Mouse (Mus musculus) heart, postnatal 0 days (tissue): ENCODE measurements around the gene Phlda1. TPM values are rescaled to one million over a fixed set of nuclear protein-coding genes. Genes with fewer than 3 reads are reported as not detected.

ENCODE experiments used
- ATAC-seq: fragments of 200-750 bp; cut with Nextera tagmentation; 2 replicates; pipeline ENCODE4 v1.8.0; 2017; ENCODE audit warnings: low read depth, moderate number of reproducible peaks, moderate library complexity; ENCODE audit not compliant: insufficient read depth
- DNase-seq: peaks from one replicate; pipeline ENCODE4 v3.0.0-alpha.2; 2016; ENCODE audit warnings: low spot score
- H3K27ac ChIP-seq: fragments of 300-500 bp; sonication (generic); 2 replicates; pipeline ENCODE4 v1.5.1; 2014; ENCODE audit warnings: low read depth, mild to moderate bottlenecking
- H3K27me3 ChIP-seq: fragments of 300-500 bp; sonication (generic); 2 replicates; pipeline ENCODE4 v1.6.1; 2014; ENCODE audit warnings: low read length, mixed read lengths; ENCODE audit not compliant: control insufficient read depth, insufficient read depth
- H3K36me3 ChIP-seq: fragments of 300-500 bp; sonication (generic); replicated peaks from 2 replicates; pipeline ENCODE4 v1.6.1; 2014; ENCODE audit warnings: low read length, mixed read lengths; ENCODE audit not compliant: control insufficient read depth, insufficient read depth
- H3K4me1 ChIP-seq: fragments of 300-500 bp; sonication (generic); 2 replicates; pipeline ENCODE4 v1.6.1; 2014; ENCODE audit warnings: antibody characterized with exemption; ENCODE audit not compliant: control insufficient read depth, insufficient read depth
- H3K4me2 ChIP-seq: fragments of 300-500 bp; sonication (generic); 2 replicates; pipeline ENCODE4 v1.6.1; 2014; ENCODE audit warnings: low read depth, mild to moderate bottlenecking, low read length, moderate library complexity
- H3K4me3 ChIP-seq: fragments of 300-500 bp; sonication (generic); 2 replicates; pipeline ENCODE4 v1.5.1; 2014; ENCODE audit warnings: low read depth, low read length
- H3K9ac ChIP-seq: fragments of 300-500 bp; sonication (generic); replicated peaks from 2 replicates; pipeline ENCODE4 v1.6.1; 2014; ENCODE audit warnings: low read depth, low read length, mixed read lengths
- H3K9me3 ChIP-seq: fragments of 300-500 bp; sonication (generic); replicated peaks from 2 replicates; pipeline ENCODE4 v1.6.1; 2016; ENCODE audit warnings: low read length; ENCODE audit not compliant: control insufficient read depth
- CTCF ChIP-seq: IDR thresholded peaks from 2 replicates; pipeline ENCODE4 v1.5.1; 2016; ENCODE audit warnings: antibody characterized with exemption, control low read depth, low read depth
- EP300 ChIP-seq: IDR thresholded peaks from 2 replicates; pipeline ENCODE4 v1.6.1; 2016; ENCODE audit warnings: antibody characterized with exemption, low read depth
- WGBS: fragments of 180-500 bp; shearing (Covaris S2); extraction: QIAGEN DNeasy Blood & Tissue Kit; methylation state at CpG from one replicate; pipeline ENCODE4 v1.1.7; 2014; 5-methylcytosine and 5-hydroxymethylcytosine counted together
- polyA plus RNA-seq: library from polyadenylated mRNA; unstranded; fragments of >200 nt; fragmentation: Nextera tagmentation; extraction: Ambion mirVana; gene quantifications from 2 replicates; pipeline ENCODE4 v1.2.1, GENCODE M21; 2015
- total RNA-seq: library from RNA; depleted of rRNA; stranded (reverse); fragments of >200 nt; gene quantifications from 2 replicates; pipeline ENCODE4 v1.2.3, GENCODE M21; 2014; ENCODE audit warnings: low replicate concordance

The Phlda1 gene
- total and polyA plus RNA-seq, 2 experiments from 2014 or later = 3.0 to 26.3 TPM

DNA sequence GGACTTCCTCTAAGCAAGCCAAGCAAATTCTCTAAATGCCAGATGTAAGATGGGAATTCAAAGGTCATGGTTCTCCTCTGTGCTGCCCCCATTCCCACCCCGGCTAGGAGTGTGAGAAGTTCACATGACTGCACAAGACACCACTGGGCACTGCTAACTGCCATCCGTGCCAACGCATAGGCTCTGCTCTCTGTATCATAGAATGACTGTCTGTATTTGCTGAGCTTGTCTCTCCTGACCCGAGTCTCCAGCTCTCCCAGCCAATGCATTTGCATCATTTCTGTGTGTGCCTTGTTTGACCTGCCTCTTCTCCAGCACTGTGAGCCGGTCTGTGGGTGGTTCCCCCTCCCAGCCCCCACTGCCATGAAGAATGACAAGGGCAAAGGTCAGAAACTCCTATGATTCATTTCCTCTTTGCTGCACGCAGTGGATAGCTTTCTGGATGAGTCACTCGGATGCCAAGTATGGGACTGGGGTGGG lies 37.7 kb downstream of the Phlda1 start:
- Histone ChIP-seq H3K4me1 (peaks cover 26% of the 10 kb centered on the region), H3K4me2 (no peak overlapping the region), H3K4me3 (no peak overlapping the region), H3K27me3 (no peaks in the 10 kb centered on the region), H3K36me3 (no peaks in the 10 kb centered on the region), H3K27ac (peak overlapping the region; percentile 31), H3K9ac (no peak overlapping the region), H3K9me3 (no peaks in the 10 kb centered on the region)
- ATAC-seq = peak; percentile 48
- TF ChIP-seq CTCF (no peak), EP300 (no peak)
- peak; percentile 52 for DNase-seq
- WGBS = 9% methylated on average over 7 of the region's 7 CpGs

DNA sequence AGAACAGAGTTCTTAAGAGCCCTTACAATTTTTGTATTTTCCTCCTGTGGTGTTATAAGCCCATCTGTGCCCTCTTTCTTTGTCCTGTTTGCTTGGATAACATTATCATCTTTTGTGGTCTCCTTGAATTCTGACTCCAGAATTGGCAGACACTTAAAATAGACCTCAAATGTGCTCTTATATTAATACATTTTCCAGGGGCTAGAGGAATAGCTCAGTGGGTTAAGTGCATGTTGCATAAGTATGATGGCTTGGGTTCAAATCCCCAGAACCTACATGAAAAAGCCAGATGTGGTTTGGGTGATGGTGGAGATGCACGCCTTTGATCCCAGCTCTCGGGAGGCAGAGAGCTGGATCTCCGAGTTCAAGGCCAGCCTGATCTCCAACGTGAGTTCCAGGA lies 38.2 kb downstream of the Phlda1 start:
- no peak for TF ChIP-seq EP300
- TF ChIP-seq CTCF = no peak
- WGBS = 75% methylated on average over 4 of the region's 4 CpGs
- Histone ChIP-seq H3K4me2 (no peak overlapping the region), H3K27me3 (no peaks in the 10 kb centered on the region), H3K36me3 (no peaks in the 10 kb centered on the region), H3K4me1 (peaks cover 25% of the 10 kb centered on the region), H3K27ac (peak overlapping the region; percentile 31; the same call in 1 of the 2 replicates), H3K4me3 (no peak overlapping the region), H3K9me3 (no peaks in the 10 kb centered on the region), H3K9ac (no peak overlapping the region)
- ATAC-seq = no peak
- DNase-seq = no peak

DNA sequence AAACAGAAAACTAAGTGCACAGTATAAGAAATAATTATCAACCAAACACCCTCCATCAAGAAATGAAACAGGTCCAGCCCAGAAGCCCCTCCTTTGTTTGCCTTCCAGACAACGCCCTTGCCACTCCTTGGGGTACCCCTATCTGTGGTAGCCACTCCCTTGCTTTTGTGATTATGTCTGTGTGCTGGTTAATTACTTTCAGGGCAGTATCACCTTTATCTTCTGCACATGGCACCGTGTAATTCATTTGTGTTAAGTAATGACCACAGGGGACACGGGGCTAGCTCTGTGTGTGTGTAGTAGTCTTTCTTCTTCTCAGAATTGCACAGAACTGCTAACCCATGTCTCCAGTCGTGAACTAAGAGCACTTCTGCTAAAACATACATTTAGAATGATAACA lies 39.6 kb downstream of the Phlda1 start:
- Histone ChIP-seq H3K4me2 (no peak overlapping the region), H3K27me3 (no peaks in the 10 kb centered on the region), H3K4me3 (no peak overlapping the region), H3K36me3 (no peaks in the 10 kb centered on the region), H3K9ac (no peak overlapping the region), H3K9me3 (no peaks in the 10 kb centered on the region), H3K27ac (no peak overlapping the region), H3K4me1 (peaks cover 22% of the 10 kb centered on the region)
- DNase-seq (no peak), ATAC-seq (no peak)
- TF ChIP-seq EP300 (no peak), CTCF (no peak)
- WGBS = 70% methylated on average over 4 of the region's 4 CpGs

DNA sequence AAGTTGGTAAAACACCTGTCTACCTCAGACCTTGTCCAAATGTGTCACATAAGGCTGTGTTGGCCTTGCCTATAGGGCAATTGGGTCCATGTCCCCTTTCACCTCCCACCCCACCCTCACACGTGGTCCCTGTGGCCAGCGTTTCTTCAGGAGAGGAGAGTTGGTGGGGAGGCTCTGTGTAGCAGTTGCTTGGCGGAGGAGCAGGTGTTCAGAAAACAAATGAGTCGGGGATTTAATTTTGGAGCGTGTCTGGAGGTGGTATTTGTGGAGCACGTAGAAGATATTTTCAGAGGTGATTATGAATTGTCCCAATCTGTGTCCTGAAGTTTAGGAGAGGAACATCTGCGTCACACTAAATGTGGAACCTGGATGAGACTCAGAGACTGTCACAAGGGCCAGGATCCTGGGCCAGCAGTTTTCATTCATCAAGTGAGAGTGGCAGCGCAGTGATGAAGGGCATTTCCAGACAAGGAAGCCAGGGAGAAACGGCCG lies 41.8 kb downstream of the Phlda1 start:
- H3K27me3 ChIP-seq = no peaks in the 10 kb centered on the region
- no peak overlapping the region for H3K9ac ChIP-seq
- H3K4me1 ChIP-seq = peaks cover 22% of the 10 kb centered on the region
- H3K4me2 ChIP-seq = no peak overlapping the region
- no peak for TF ChIP-seq CTCF
- DNase-seq (peak; percentile 36), ATAC-seq (peak; percentile 71)
- peak overlapping the region; percentile 43; the same call in 1 of the 2 replicates for H3K27ac ChIP-seq
- no peak overlapping the region for H3K4me3 ChIP-seq
- H3K36me3 ChIP-seq = no peaks in the 10 kb centered on the region
- H3K9me3 ChIP-seq = no peaks in the 10 kb centered on the region; the same call in 1 of the 2 replicates
- 43% methylated on average over 10 of the region's 10 CpGs for WGBS

DNA sequence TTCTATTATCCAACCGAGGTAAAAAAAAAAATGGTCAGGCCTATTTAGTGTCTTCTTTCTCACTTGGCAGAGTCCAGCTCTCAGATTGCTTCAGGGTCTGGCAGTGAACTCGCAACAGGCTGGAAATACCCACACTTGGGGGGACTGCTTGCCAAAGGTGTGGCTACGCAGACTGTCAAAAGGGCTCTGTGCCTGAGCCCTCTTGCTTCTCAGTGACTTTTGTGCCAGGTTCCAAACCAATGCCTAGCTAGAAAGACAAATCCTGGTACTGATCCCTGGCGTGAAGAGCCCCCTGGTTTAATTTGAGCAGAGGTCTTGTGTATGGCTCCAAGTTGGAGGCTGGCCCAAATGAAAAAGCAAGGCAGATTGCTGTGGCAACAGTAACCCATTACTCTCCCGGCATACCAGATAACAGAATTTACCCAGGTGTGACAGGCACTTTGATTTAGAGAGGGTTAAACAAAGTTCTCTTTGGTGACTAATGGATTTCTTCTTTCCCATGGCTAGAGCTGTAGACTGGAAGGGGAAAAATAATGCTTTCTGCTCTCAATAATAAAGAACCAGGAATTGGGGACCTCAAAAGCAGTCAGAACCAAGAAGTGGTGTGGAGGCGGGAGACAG lies 44.1 kb downstream of the Phlda1 start:
- H3K4me2 ChIP-seq = no peak overlapping the region
- peaks cover 5% of the 10 kb centered on the region; the same call in 1 of the 2 replicates for H3K4me1 ChIP-seq
- TF ChIP-seq EP300 (no peak), CTCF (no peak)
- no peak overlapping the region for H3K4me3 ChIP-seq
- H3K9ac ChIP-seq = no peak overlapping the region
- no peaks in the 10 kb centered on the region for H3K27me3 ChIP-seq
- no peak for DNase-seq
- WGBS = 59% methylated on average over 6 of the region's 6 CpGs
- no peaks in the 10 kb centered on the region; the same call in 1 of the 2 replicates for H3K9me3 ChIP-seq
- no peak overlapping the region for H3K27ac ChIP-seq
- H3K36me3 ChIP-seq = no peaks in the 10 kb centered on the region
- ATAC-seq = no peak
